Mouse (Mus musculus): ENCODE results near the gene Gm10100. TPM values are rescaled to one million over a fixed set of nuclear protein-coding genes. Genes with fewer than 3 reads are reported as not detected.
"Not testable (repeated sequence)": the region's sequence is repeated elsewhere in the genome, so short reads cannot be mapped to it uniquely, and the experiment has no call there.

The Gm10100 gene
- polyA plus RNA-seq, 1 experiment from 2014 or later, result not detected

GRCm38 (mm10) chr10:77720299-77720698 is 6.0 kb upstream of the Gm10100 start, which contains the start of gene Krtap12-1:
Gene Krtap12-1, plus strand, starts transcription at chr10:77720599.
- not testable (repeated sequence) for H3K4me3 ChIP-seq; DNase-seq (ENCODE audit: low spot score); H3K9me3 ChIP-seq; H3K27me3 ChIP-seq (ENCODE audit: insufficient read depth, poor library complexity, severe bottlenecking); H3K36me3 ChIP-seq; H3K27ac ChIP-seq; H3K4me1 ChIP-seq
- 73% methylated on average over 1 of the region's 1 CpGs for WGBS

- Histone ChIP-seq H3K36me3 (no peaks in the 10 kb centered on the region), H3K4me3 (no peak overlapping the region), H3K27me3 (ENCODE audit: insufficient read depth, poor library complexity, severe bottlenecking) (no peaks in the 10 kb centered on the region; the same call in 1 of the 2 replicates), H3K4me1 (no peaks in the 10 kb centered on the region), H3K27ac (no peak overlapping the region), H3K9me3 (0 out of 2 replicates have a peak, but pooled peaks cover 4% of the 10 kb centered on the region)
- no peak for DNase-seq (ENCODE audit: low spot score)
- WGBS, result 74% methylated on average over 8 of the region's 8 CpGs
These were observed 1.4 kb upstream of the Gm10100 start for GRCm38 (mm10) chr10:77724855-77725254.

GRCm38 (mm10) chr10:77728280-77728679 is 2.0 kb downstream of the Gm10100 start:
- DNase-seq (ENCODE audit: low spot score), result no peak
- no peaks in the 10 kb centered on the region for H3K9me3 ChIP-seq
- H3K4me1 ChIP-seq, result no peaks in the 10 kb centered on the region
- no peak overlapping the region for H3K4me3 ChIP-seq
- H3K36me3 ChIP-seq, result no peaks in the 10 kb centered on the region
- no peaks in the 10 kb centered on the region; the same call in 1 of the 2 replicates for H3K27me3 ChIP-seq (ENCODE audit: insufficient read depth, poor library complexity, severe bottlenecking)
- no peak overlapping the region for H3K27ac ChIP-seq
- WGBS, result 58% methylated on average over 4 of the region's 4 CpGs

- H3K9me3 ChIP-seq, result no peaks in the 10 kb centered on the region
- no peaks in the 10 kb centered on the region for H3K36me3 ChIP-seq
- no peak for DNase-seq (ENCODE audit: low spot score)
- 56% methylated on average over 4 of the region's 4 CpGs for WGBS
- H3K27me3 ChIP-seq (ENCODE audit: insufficient read depth, poor library complexity, severe bottlenecking), result no peaks in the 10 kb centered on the region; the same call in 1 of the 2 replicates
- H3K27ac ChIP-seq, result no peak overlapping the region
- no peaks in the 10 kb centered on the region for H3K4me1 ChIP-seq
- no peak overlapping the region for H3K4me3 ChIP-seq
These were observed 3.0 kb downstream of the Gm10100 start for GRCm38 (mm10) chr10:77729241-77729640.

GRCm38 (mm10) chr10:77735928-77736327 is 9.6 kb downstream of the Gm10100 start:
- Histone ChIP-seq H3K4me1 (0 out of 2 replicates have a peak, but pooled peaks cover 5% of the 10 kb centered on the region), H3K27ac (no peak overlapping the region), H3K9me3 (peaks cover 7% of the 10 kb centered on the region; the same call in 1 of the 2 replicates), H3K36me3 (no peaks in the 10 kb centered on the region), H3K27me3 (ENCODE audit: insufficient read depth, poor library complexity, severe bottlenecking) (no peaks in the 10 kb centered on the region), H3K4me3 (no peak overlapping the region)
- WGBS, result 81% methylated on average over 1 of the region's 1 CpGs
- DNase-seq (ENCODE audit: low spot score), result no peak

GRCm38 (mm10) chr10:77738929-77739328 is 12.6 kb downstream of the Gm10100 start:
- Histone ChIP-seq H3K4me3 (no peak overlapping the region), H3K27me3 (ENCODE audit: insufficient read depth, poor library complexity, severe bottlenecking) (peaks cover 8% of the 10 kb centered on the region; the same call in 1 of the 2 replicates), H3K9me3 (peaks cover 7% of the 10 kb centered on the region; the same call in 1 of the 2 replicates), H3K4me1 (0 out of 2 replicates have a peak, but pooled peaks cover 5% of the 10 kb centered on the region), H3K27ac (no peak overlapping the region), H3K36me3 (no peaks in the 10 kb centered on the region)
- 88% methylated on average over 4 of the region's 4 CpGs for WGBS
- DNase-seq (ENCODE audit: low spot score), result no peak

GRCm38 (mm10) chr10:77741924-77742688 is 15.8 kb downstream of the Gm10100 start, which contains the start of gene Gm18596:
Gene Gm18596, minus strand, starts transcription at chr10:77742638.
- 60% methylated on average over 4 of the region's 5 CpGs for WGBS

GRCm38 (mm10) chr10:77750686-77751085 is 24.4 kb downstream of the Gm10100 start:
- not testable (repeated sequence) for H3K27me3 ChIP-seq (ENCODE audit: insufficient read depth, poor library complexity, severe bottlenecking); H3K4me1 ChIP-seq; H3K4me3 ChIP-seq; H3K36me3 ChIP-seq; DNase-seq (ENCODE audit: low spot score); H3K27ac ChIP-seq; H3K9me3 ChIP-seq
- WGBS, result 73% methylated on average over 1 of the region's 1 CpGs

More at GRCm38 (mm10) chr10:77741924-77742688, 15.8 kb downstream of the Gm10100 start, which contains the start of gene Gm18596:
- H3K9me3 ChIP-seq; H3K4me1 ChIP-seq; DNase-seq (ENCODE audit: low spot score); H3K36me3 ChIP-seq; H3K27ac ChIP-seq; H3K27me3 ChIP-seq (ENCODE audit: insufficient read depth, poor library complexity, severe bottlenecking); H3K4me3 ChIP-seq: not testable (repeated sequence)

GRCm38 (mm10) chr10:77751254-77751653 is 25.0 kb downstream of the Gm10100 start, which contains the start of gene Gm9736:
Gene Gm9736, minus strand, starts transcription at chr10:77751354.
- not testable (repeated sequence) for H3K36me3 ChIP-seq; H3K4me1 ChIP-seq; H3K9me3 ChIP-seq; H3K4me3 ChIP-seq; H3K27me3 ChIP-seq (ENCODE audit: insufficient read depth, poor library complexity, severe bottlenecking); H3K27ac ChIP-seq; DNase-seq (ENCODE audit: low spot score)
- WGBS, result 53% methylated on average over 1 of the region's 1 CpGs

- H3K4me1 ChIP-seq; H3K9me3 ChIP-seq; H3K36me3 ChIP-seq; H3K4me3 ChIP-seq; H3K27me3 ChIP-seq (ENCODE audit: insufficient read depth, poor library complexity, severe bottlenecking); DNase-seq (ENCODE audit: low spot score); H3K27ac ChIP-seq: not testable (repeated sequence)
- 64% methylated on average over 3 of the region's 3 CpGs for WGBS
These were observed 26.0 kb downstream of the Gm10100 start for GRCm38 (mm10) chr10:77752312-77752711.

- H3K9me3 ChIP-seq, result no peaks in the 10 kb centered on the region
- no peak overlapping the region for H3K27ac ChIP-seq
- no peak overlapping the region for H3K4me3 ChIP-seq
- DNase-seq (ENCODE audit: low spot score), result no peak
- H3K36me3 ChIP-seq, result no peaks in the 10 kb centered on the region
- H3K4me1 ChIP-seq, result no peaks in the 10 kb centered on the region
- peaks cover 6% of the 10 kb centered on the region; the same call in 1 of the 2 replicates for H3K27me3 ChIP-seq (ENCODE audit: insufficient read depth, poor library complexity, severe bottlenecking)
These were observed 27.2 kb downstream of the Gm10100 start for GRCm38 (mm10) chr10:77753448-77753847.

- WGBS, result no CpG with 5 or more reads among the region's 1 CpGs
- H3K27me3 ChIP-seq (ENCODE audit: insufficient read depth, poor library complexity, severe bottlenecking); H3K9me3 ChIP-seq; DNase-seq (ENCODE audit: low spot score); H3K4me3 ChIP-seq; H3K27ac ChIP-seq; H3K36me3 ChIP-seq; H3K4me1 ChIP-seq: not testable (repeated sequence)
These were observed 33.3 kb downstream of the Gm10100 start, which contains the start of gene Gm3233 for GRCm38 (mm10) chr10:77759582-77759981. Gene Gm3233, minus strand, starts transcription at chr10:77759682.

- WGBS, result 78% methylated on average over 1 of the region's 1 CpGs
- no peak for DNase-seq (ENCODE audit: low spot score)
- Histone ChIP-seq H3K4me3 (no peak overlapping the region), H3K27ac (no peak overlapping the region), H3K9me3 (no peaks in the 10 kb centered on the region), H3K36me3 (no peaks in the 10 kb centered on the region), H3K4me1 (no peaks in the 10 kb centered on the region), H3K27me3 (ENCODE audit: insufficient read depth, poor library complexity, severe bottlenecking) (no peaks in the 10 kb centered on the region)
These were observed 43.4 kb downstream of the Gm10100 start for GRCm38 (mm10) chr10:77769727-77770126.

Measured in heart, embryonic 10.5 days (tissue).